Mouse (Mus musculus) heart, embryonic 15.5 days (tissue): Measurements from ENCODE around the gene Gsdmc4. TPM values are rescaled to one million over a fixed set of nuclear protein-coding genes. Genes with fewer than 3 reads are reported as not detected.
"Not testable (repeated sequence)": the region's sequence is repeated elsewhere in the genome, so short reads cannot be mapped to it uniquely, and the experiment has no call there.

Experiments used
- ATAC-seq: fragments of 200-750 bp; cut with Nextera tagmentation; replicated peaks from 2 replicates; pipeline ENCODE4 v1.8.0; 2017; ENCODE audit warnings: low read depth, moderate TSS enrichment; ENCODE audit not compliant: insufficient number of reproducible peaks, insufficient read depth, low FRiP score
- H3K27ac ChIP-seq: fragments of 300-500 bp; sonication (generic); 2 replicates; pipeline ENCODE4 v1.5.1; 2015; ENCODE audit warnings: mild to moderate bottlenecking, inconsistent platforms
- H3K27me3 ChIP-seq: fragments of 300-500 bp; sonication (generic); 2 replicates; pipeline ENCODE4 v1.6.1; 2015; ENCODE audit warnings: inconsistent platforms
- H3K36me3 ChIP-seq: fragments of 300-500 bp; sonication (generic); 2 replicates; pipeline ENCODE4 v1.6.1; 2015; ENCODE audit warnings: mild to moderate bottlenecking, inconsistent platforms
- H3K4me1 ChIP-seq: fragments of 300-500 bp; sonication (generic); replicated peaks from 2 replicates; pipeline ENCODE4 v1.6.1; 2015; ENCODE audit warnings: inconsistent platforms
- H3K4me2 ChIP-seq: fragments of 300-500 bp; sonication (generic); 2 replicates; pipeline ENCODE4 v1.6.1; 2015; ENCODE audit warnings: inconsistent platforms, mild to moderate bottlenecking, moderate library complexity
- H3K4me3 ChIP-seq: fragments of 300-500 bp; sonication (generic); 2 replicates; pipeline ENCODE4 v1.5.1; 2015; ENCODE audit warnings: mild to moderate bottlenecking, inconsistent platforms
- H3K9ac ChIP-seq: fragments of 300-500 bp; sonication (generic); 2 replicates; pipeline ENCODE4 v1.6.1; 2015; ENCODE audit warnings: mild to moderate bottlenecking, inconsistent platforms
- H3K9me3 ChIP-seq: fragments of 300-500 bp; sonication (generic); replicated peaks from 2 replicates; pipeline ENCODE4 v1.6.1; 2016; ENCODE audit warnings: inconsistent platforms
- WGBS: fragments of 180-500 bp; shearing (Covaris S2); methylation state at CpG from one replicate; pipeline ENCODE4 v1.1.7; 2015; ENCODE audit warnings: mixed read lengths; 5-methylcytosine and 5-hydroxymethylcytosine counted together
- polyA plus RNA-seq: library from polyadenylated mRNA; unstranded; fragments of >200 nt; fragmentation: Nextera tagmentation; extraction: Ambion mirVana; gene quantifications from 2 replicates; pipeline ENCODE4 v1.2.1, GENCODE M21; 2015

Gene Gsdmc4
- polyA plus RNA-seq, 1 experiment from 2014 or later: not detected

DNA sequence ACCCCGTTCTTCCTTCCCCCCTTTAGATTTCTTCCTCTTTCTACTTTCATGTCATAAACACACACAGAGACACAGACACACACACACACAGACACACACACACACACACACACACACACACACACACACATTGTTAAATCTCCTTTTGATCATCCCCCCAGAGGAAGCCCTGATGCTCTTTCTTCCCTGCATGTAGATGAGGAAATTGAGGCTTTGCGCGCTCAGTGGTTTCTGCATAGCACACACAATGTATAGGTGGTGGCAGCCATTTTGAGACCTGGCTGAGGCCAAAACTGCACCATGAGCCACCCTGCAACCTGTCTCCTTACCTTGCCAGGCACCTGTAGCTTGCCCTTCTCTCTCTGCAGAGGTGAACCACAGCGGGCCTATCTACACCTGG, 4.5 kb upstream of the Gsdmc4 start:
- H3K9ac ChIP-seq, ATAC-seq, H3K4me3 ChIP-seq, H3K4me1 ChIP-seq, H3K4me2 ChIP-seq, H3K9me3 ChIP-seq, H3K27ac ChIP-seq, H3K27me3 ChIP-seq, H3K36me3 ChIP-seq: not testable (repeated sequence)
- 76% methylated on average over 4 of the region's 4 CpGs for WGBS

DNA sequence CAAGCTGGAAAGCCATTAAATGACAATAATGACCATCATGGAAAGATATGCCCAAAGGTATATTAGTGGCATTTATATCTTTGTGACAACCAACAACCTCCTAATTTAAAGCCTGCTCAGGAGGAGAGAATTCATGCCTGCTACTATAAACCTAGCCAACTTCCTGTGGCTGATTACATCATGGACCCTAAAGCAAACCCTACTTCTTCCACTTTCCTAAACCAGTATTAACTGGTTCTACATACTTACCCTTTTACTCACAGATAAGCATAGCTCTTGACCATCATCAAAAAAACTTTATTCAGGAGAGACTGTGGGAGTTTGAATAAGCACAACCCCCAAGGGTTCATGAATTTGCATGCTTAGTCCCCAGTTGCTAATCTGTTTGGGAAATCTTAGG, 2.2 kb downstream of the Gsdmc4 start:
- H3K4me3 ChIP-seq, H3K4me1 ChIP-seq, H3K27me3 ChIP-seq, H3K4me2 ChIP-seq, H3K36me3 ChIP-seq, ATAC-seq, H3K27ac ChIP-seq, H3K9ac ChIP-seq, H3K9me3 ChIP-seq: not testable (repeated sequence)

DNA sequence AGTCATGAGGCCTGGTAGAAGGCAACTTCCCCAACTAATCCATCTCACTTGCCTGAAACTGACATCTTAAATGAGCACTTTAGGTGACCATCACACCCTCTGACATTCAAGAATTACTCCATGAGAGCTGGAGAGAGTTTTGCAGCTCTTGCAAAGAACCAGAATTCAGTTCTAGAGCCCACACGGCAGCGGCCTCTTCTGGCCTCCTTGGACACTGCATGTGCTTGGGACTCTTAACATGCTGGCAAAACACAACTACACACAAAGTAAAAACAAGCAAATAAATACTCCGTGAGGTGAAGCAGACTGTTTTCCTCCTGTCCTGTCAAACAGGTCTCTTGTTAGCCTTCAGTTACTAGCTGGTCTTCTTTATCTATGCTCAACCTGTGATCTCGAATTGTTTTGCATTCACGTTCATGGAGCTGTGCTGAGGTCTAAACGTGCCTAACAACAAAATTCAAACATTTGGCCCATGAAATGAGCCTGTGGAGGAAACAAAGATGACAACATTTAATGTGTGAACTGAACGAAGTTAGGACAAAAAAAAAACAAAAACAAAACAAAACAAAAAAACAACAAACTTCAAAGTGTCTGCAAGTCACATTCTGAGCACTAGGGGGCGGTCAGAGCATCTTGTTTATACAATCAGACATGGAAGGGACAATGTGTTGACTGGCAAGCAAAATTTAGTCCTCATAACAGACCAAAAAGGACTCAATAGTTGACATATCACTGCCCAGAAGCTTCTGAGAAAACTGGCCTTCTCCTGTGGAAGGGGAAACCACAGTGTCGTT, 16.3 kb downstream of the Gsdmc4 start:
- H3K4me1 ChIP-seq, H3K36me3 ChIP-seq, H3K9me3 ChIP-seq, H3K27ac ChIP-seq, ATAC-seq, H3K9ac ChIP-seq, H3K27me3 ChIP-seq: not testable (repeated sequence)
- 31% methylated on average over 9 of the region's 9 CpGs for WGBS
- Histone ChIP-seq H3K4me3 (peak overlapping the region; percentile 29), H3K4me2 (peak overlapping the region; percentile 55)

DNA sequence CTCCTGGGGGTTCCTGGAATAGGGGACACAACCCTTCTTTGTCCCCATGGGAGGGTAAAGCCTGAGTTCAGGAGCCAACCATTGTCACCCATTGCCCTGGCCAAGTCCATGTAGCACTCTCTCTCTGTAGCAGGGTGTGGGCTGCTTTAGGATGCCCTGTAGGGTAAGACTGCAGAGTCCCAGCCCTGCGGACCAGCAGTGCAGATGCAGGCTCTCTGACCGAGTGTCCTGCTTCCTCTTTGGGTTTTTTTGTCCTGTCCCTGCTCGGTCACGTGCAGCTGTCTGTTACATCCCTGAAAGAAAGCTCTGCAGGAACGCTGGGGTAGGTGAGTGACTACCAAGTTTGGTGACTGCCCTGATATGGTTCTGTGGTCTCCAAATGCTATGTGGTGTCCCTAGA, 23.7 kb downstream of the Gsdmc4 start:
- H3K27ac ChIP-seq, H3K9me3 ChIP-seq, H3K9ac ChIP-seq, ATAC-seq, H3K36me3 ChIP-seq, H3K4me1 ChIP-seq, H3K27me3 ChIP-seq, H3K4me3 ChIP-seq, H3K4me2 ChIP-seq: not testable (repeated sequence)
- WGBS: 63% methylated on average over 5 of the region's 5 CpGs

DNA sequence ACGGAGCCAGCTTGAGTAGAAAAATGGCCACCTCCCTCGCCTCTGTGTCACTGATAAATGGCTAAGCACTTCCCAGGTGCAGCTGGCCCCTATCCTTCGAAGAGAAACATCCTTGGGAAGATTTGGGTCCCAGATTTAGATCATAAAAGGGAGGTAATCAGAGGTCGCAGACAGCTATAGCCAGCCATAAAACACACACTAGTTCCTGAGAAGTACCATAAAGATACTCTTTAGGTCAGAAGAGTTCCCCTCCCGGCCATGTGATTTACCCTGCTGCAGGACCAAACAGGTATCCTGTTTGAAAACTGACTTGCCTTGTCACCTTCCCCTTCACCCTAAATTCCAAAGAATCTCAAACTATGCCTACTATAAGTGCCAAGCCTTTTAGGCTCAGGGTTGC, 24.1 kb downstream of the Gsdmc4 start:
- H3K9me3 ChIP-seq, H3K9ac ChIP-seq, ATAC-seq, H3K27ac ChIP-seq, H3K36me3 ChIP-seq, H3K27me3 ChIP-seq, H3K4me3 ChIP-seq, H3K4me1 ChIP-seq, H3K4me2 ChIP-seq: not testable (repeated sequence)
- no CpG with 5 or more reads among the region's 5 CpGs for WGBS

DNA sequence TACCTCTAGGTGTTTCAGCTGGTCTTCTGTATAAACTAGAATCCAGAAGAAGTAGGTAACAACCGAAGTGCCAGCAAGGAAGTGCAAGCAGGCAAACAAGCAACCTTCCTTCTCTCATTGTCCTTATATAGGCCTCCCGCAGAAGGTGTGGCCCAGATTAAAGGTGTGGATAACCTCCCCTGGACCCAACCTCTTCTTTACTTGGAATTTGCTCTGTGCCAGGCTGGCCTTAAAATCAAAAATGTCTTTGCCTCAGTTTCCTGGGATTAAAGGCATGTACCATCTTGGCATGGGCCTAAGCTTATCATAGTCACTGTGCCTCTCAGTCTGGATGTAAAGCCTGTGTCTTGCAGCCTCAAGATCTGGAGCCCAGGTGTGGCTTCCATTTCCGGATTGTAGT, 33.6 kb downstream of the Gsdmc4 start, which contains the start of gene Gsdmc3:
TSS of gene Gsdmc3 (minus strand) at position 101 of the 400 bp plus-strand sequence.
- H3K27ac ChIP-seq, H3K4me2 ChIP-seq, H3K27me3 ChIP-seq, ATAC-seq, H3K4me1 ChIP-seq, H3K36me3 ChIP-seq, H3K4me3 ChIP-seq, H3K9me3 ChIP-seq, H3K9ac ChIP-seq: not testable (repeated sequence)
- 74% methylated on average over 1 of the region's 3 CpGs for WGBS

DNA sequence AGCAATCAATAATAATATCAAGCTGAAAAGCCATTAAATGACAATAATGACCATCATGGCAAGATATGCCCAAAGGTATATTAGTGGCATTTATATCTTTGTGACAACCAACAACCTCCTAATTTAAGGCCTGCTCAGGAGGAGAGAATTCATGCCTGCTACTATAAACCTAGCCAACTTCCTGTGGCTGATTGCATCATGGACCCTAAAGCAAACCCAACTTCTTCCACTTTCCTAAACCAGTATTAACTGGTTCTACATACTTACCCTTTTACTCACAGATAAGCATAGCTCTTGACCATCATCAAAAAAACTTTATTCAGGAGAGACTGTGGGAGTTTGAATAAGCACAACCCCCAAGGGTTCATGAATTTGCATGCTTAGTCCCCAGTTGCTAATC, 35.9 kb downstream of the Gsdmc4 start:
- not testable (repeated sequence) for H3K9ac ChIP-seq, ATAC-seq, H3K27me3 ChIP-seq, H3K27ac ChIP-seq, H3K4me1 ChIP-seq, H3K36me3 ChIP-seq, H3K4me3 ChIP-seq, H3K9me3 ChIP-seq, H3K4me2 ChIP-seq

DNA sequence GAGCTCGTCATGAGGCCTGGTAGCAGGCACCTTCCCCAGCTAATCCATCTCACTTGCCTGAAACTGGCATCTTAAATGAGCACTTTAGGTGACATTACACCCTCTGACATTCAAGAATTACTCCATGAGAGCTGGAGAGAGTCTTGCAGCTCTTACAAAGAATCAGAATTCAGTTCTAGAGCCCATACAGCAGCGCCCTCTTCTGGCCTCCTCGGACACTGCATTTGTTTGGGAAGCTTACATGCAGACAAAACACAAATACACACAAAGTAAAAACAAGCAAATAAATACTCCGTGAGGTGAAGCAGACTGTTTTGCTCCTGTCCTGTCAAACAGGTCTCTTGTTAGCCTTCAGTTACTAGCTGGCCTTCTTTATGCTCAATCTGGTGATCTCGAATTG, 50.1 kb downstream of the Gsdmc4 start:
- ATAC-seq, H3K27ac ChIP-seq, H3K4me3 ChIP-seq, H3K4me2 ChIP-seq, H3K4me1 ChIP-seq, H3K9me3 ChIP-seq, H3K36me3 ChIP-seq, H3K27me3 ChIP-seq, H3K9ac ChIP-seq: not testable (repeated sequence)
- 42% methylated on average over 5 of the region's 5 CpGs for WGBS

Other genes with a start within 250 kb of the Gsdmc4 start
- not detected in 2 replicates for gene Gsdmc2, start 67.1 kb downstream of the Gsdmc4 start, polyA plus RNA-seq
- not detected in 2 replicates for gene Gsdmc3, start 33.7 kb downstream of the Gsdmc4 start, polyA plus RNA-seq
- 44.2 and 51.9 TPM in 2 replicates for gene Fam49b, start 148.2 kb upstream of the Gsdmc4 start, polyA plus RNA-seq